Mouse (Mus musculus) limb, embryonic 14.5 days (tissue): Measurements from ENCODE around the gene Robo1. TPM values are rescaled to one million over a fixed set of nuclear protein-coding genes. Genes with fewer than 3 reads are reported as not detected.

Experiments
- ATAC-seq: fragments of 200-750 bp; cut with Nextera tagmentation; 2 replicates; pipeline ENCODE4 v1.8.0; 2017; ENCODE audit warnings: low read depth, moderate number of reproducible peaks, moderate TSS enrichment; ENCODE audit not compliant: low FRiP score
- DNase-seq: peaks from one replicate; pipeline ENCODE4 v3.0.0-alpha.2; 2015; ENCODE audit warnings: low spot score
- H3K27ac ChIP-seq: fragments of 300-500 bp; sonication (generic); replicated peaks from 2 replicates; pipeline ENCODE4 v1.5.1; 2014; ENCODE audit warnings: low read depth, mild to moderate bottlenecking, low read length, moderate library complexity, mixed read lengths
- H3K27me3 ChIP-seq: fragments of 300-500 bp; sonication (generic); 2 replicates; pipeline ENCODE4 v1.6.1; 2014; ENCODE audit warnings: low read length, mixed read lengths; ENCODE audit not compliant: control insufficient read depth, insufficient read depth
- H3K36me3 ChIP-seq: fragments of 300-500 bp; sonication (generic); 2 replicates; pipeline ENCODE4 v1.6.1; 2014; ENCODE audit warnings: mild to moderate bottlenecking, low read length, moderate library complexity, mixed read lengths; ENCODE audit not compliant: control insufficient read depth, insufficient read depth
- H3K4me1 ChIP-seq: fragments of 300-500 bp; sonication (generic); 2 replicates; pipeline ENCODE4 v1.6.1; 2014; ENCODE audit warnings: antibody characterized with exemption, low read length, mixed read lengths; ENCODE audit not compliant: control insufficient read depth, insufficient read depth
- H3K4me2 ChIP-seq: fragments of 300-500 bp; sonication (generic); replicated peaks from 2 replicates; pipeline ENCODE4 v1.6.1; 2014; ENCODE audit warnings: low read depth, mild to moderate bottlenecking, low read length, moderate library complexity; ENCODE audit not compliant: severe bottlenecking
- H3K4me3 ChIP-seq: fragments of 300-500 bp; sonication (generic); replicated peaks from 2 replicates; pipeline ENCODE4 v1.5.1; 2014; ENCODE audit warnings: low read length
- H3K9ac ChIP-seq: fragments of 300-500 bp; sonication (generic); 2 replicates; pipeline ENCODE4 v1.6.1; 2014; ENCODE audit warnings: mild to moderate bottlenecking, low read depth, low read length, moderate library complexity; ENCODE audit not compliant: severe bottlenecking
- H3K9me3 ChIP-seq: fragments of 300-500 bp; sonication (generic); 2 replicates; pipeline ENCODE4 v1.6.1; 2016; ENCODE audit warnings: low read length; ENCODE audit not compliant: control insufficient read depth
- POLR2A ChIP-seq: fragments of 200-500 bp; IDR thresholded peaks from 2 replicates; pipeline ENCODE4 v1.8.0; 2012; ENCODE audit warnings: inconsistent platforms, mild to moderate bottlenecking, moderate library complexity, borderline replicate concordance; ENCODE audit not compliant: insufficient read depth, insufficient read length; ENCODE audit errors: extremely low read depth
- WGBS: fragments of 180-500 bp; shearing (Covaris S2); extraction: QIAGEN DNeasy Blood & Tissue Kit; methylation state at CpG from one replicate; pipeline ENCODE4 v1.1.7; 2014; 5-methylcytosine and 5-hydroxymethylcytosine counted together
- polyA plus RNA-seq, 2 experiments: library from polyadenylated mRNA; depleted of rRNA in 1 of 2; stranded (reverse) in 1 of 2; unstranded in 1 of 2; fragments of >200 nt; fragmentation: Nextera tagmentation in 1 of 2; extraction: Ambion mirVana in 1 of 2; gene quantifications; 2 replicates each; pipeline versions ENCODE4 v1.2.1 to v1.2.3; 2012 to 2014

Robo1 gene
- polyA plus RNA-seq, 2 experiments = 41.2 to 44.9 TPM

- TF ChIP-seq POLR2A = no peak
- peak; percentile 82 for DNase-seq
- H3K4me1 ChIP-seq = no peaks in the 10 kb centered on the region
- H3K36me3 ChIP-seq = no peaks in the 10 kb centered on the region
- H3K27me3 ChIP-seq = no peaks in the 10 kb centered on the region
- H3K9ac ChIP-seq = no peak overlapping the region
- H3K27ac ChIP-seq = no peak overlapping the region
- ATAC-seq = no peak
- 18% methylated on average over 6 of the region's 6 CpGs for WGBS
- H3K4me2 ChIP-seq = no peak overlapping the region
- H3K9me3 ChIP-seq = no peaks in the 10 kb centered on the region
- H3K4me3 ChIP-seq = no peak overlapping the region
These were observed 297.0 kb downstream of the Robo1 start for GRCm38 (mm10) chr16:72605066-72605465.

- TF ChIP-seq POLR2A = no peak
- no peak overlapping the region for H3K27ac ChIP-seq
- no peak overlapping the region for H3K4me2 ChIP-seq
- ATAC-seq = no peak
- no peak for DNase-seq
- no peaks in the 10 kb centered on the region for H3K36me3 ChIP-seq
- H3K27me3 ChIP-seq = no peaks in the 10 kb centered on the region
- H3K4me3 ChIP-seq = no peak overlapping the region
- H3K9ac ChIP-seq = no peak overlapping the region
- no peaks in the 10 kb centered on the region for H3K9me3 ChIP-seq
- WGBS = 56% methylated on average over 4 of the region's 4 CpGs
- no peaks in the 10 kb centered on the region for H3K4me1 ChIP-seq
These were observed 302.6 kb downstream of the Robo1 start for GRCm38 (mm10) chr16:72610661-72611112.

GRCm38 (mm10) chr16:72614898-72615297 lies 306.8 kb downstream of the Robo1 start:
- 6% methylated on average over 1 of the region's 1 CpGs for WGBS
- Histone ChIP-seq H3K9ac (no peak overlapping the region), H3K27me3 (no peaks in the 10 kb centered on the region), H3K4me1 (no peaks in the 10 kb centered on the region), H3K4me3 (no peak overlapping the region), H3K4me2 (no peak overlapping the region), H3K36me3 (no peaks in the 10 kb centered on the region), H3K27ac (no peak overlapping the region), H3K9me3 (no peaks in the 10 kb centered on the region)
- DNase-seq (peak; percentile 63), ATAC-seq (no peak)
- TF ChIP-seq POLR2A = no peak

GRCm38 (mm10) chr16:72615360-72615759 lies 307.3 kb downstream of the Robo1 start:
- WGBS = 52% methylated on average over 2 of the region's 2 CpGs
- Histone ChIP-seq H3K4me3 (no peak overlapping the region), H3K36me3 (no peaks in the 10 kb centered on the region), H3K27ac (no peak overlapping the region), H3K9me3 (no peaks in the 10 kb centered on the region), H3K4me1 (no peaks in the 10 kb centered on the region), H3K9ac (no peak overlapping the region), H3K27me3 (no peaks in the 10 kb centered on the region), H3K4me2 (no peak overlapping the region)
- no peak for TF ChIP-seq POLR2A
- no peak for DNase-seq
- no peak for ATAC-seq

GRCm38 (mm10) chr16:72622371-72622770 lies 314.3 kb downstream of the Robo1 start:
- no peak for TF ChIP-seq POLR2A
- Histone ChIP-seq H3K27ac (no peak overlapping the region), H3K9me3 (no peaks in the 10 kb centered on the region), H3K27me3 (no peaks in the 10 kb centered on the region), H3K4me1 (no peaks in the 10 kb centered on the region), H3K36me3 (no peaks in the 10 kb centered on the region), H3K4me3 (no peak overlapping the region), H3K9ac (no peak overlapping the region), H3K4me2 (no peak overlapping the region)
- no peak for DNase-seq
- no peak for ATAC-seq
- WGBS = 82% methylated on average over 4 of the region's 4 CpGs

- 90% methylated on average over 10 of the region's 10 CpGs for WGBS
- Histone ChIP-seq H3K4me2 (no peak overlapping the region), H3K36me3 (no peaks in the 10 kb centered on the region), H3K4me3 (no peak overlapping the region), H3K9ac (no peak overlapping the region), H3K27ac (no peak overlapping the region), H3K4me1 (no peaks in the 10 kb centered on the region), H3K9me3 (no peaks in the 10 kb centered on the region), H3K27me3 (no peaks in the 10 kb centered on the region)
- no peak for DNase-seq
- no peak for ATAC-seq
- no peak for TF ChIP-seq POLR2A
These were observed 314.8 kb downstream of the Robo1 start for GRCm38 (mm10) chr16:72622868-72623267.
